Mouse (Mus musculus) ES-E14 (cell line): ENCODE measurements around the gene Pbld2. TPM values are rescaled to one million over a fixed set of nuclear protein-coding genes. Genes with fewer than 3 reads are reported as not detected.

Experiments used
- DNase-seq: peaks from one replicate; pipeline ENCODE4 v3.0.0-alpha.2; 2013; ENCODE audit warnings: low read depth, low spot score
- H3K27ac ChIP-seq: 2 replicates; pipeline ENCODE4 v1.5.1; 2012; ENCODE audit warnings: low read depth, mild to moderate bottlenecking, low read length, moderate library complexity, mixed read lengths; ENCODE audit not compliant: poor library complexity, insufficient read depth, severe bottlenecking
- H3K36me3 ChIP-seq: 2 replicates; pipeline ENCODE4 v1.6.1; 2012; ENCODE audit warnings: mild to moderate bottlenecking, low read length, moderate library complexity, mixed read lengths; ENCODE audit not compliant: control insufficient read depth, poor library complexity, insufficient read depth, severe bottlenecking
- H3K4me1 ChIP-seq, 2 experiments: fragments of 150-350 bp in 1 of 2; sonication (generic) in 1 of 2; 2 replicates each; pipeline ENCODE4 v1.6.1; 2012; ENCODE audit warnings: low read length in 2 of 2, mild to moderate bottlenecking in 1 of 2, mixed read lengths in 1 of 2; ENCODE audit not compliant: control insufficient read depth in 2 of 2, insufficient read depth in 2 of 2, poor library complexity in 1 of 2
- H3K4me3 ChIP-seq, 2 experiments: fragments of 150-350 bp in 1 of 2; sonication (generic) in 1 of 2; 2 replicates each; pipeline ENCODE4 v1.5.1; 2012; ENCODE audit warnings: low read length in 2 of 2, low read depth in 1 of 2, mild to moderate bottlenecking in 1 of 2, mixed read lengths in 1 of 2; ENCODE audit not compliant: insufficient read depth in 1 of 2, poor library complexity in 1 of 2, severe bottlenecking in 1 of 2
- H3K9ac ChIP-seq: 2 replicates; pipeline ENCODE4 v1.6.1; 2012; ENCODE audit warnings: low read depth, mild to moderate bottlenecking, low read length, mixed read lengths; ENCODE audit not compliant: poor library complexity, insufficient read depth, severe bottlenecking
- H3K9me3 ChIP-seq: fragments of 150-350 bp; sonication (generic); 2 replicates; pipeline ENCODE4 v1.6.1; 2012; ENCODE audit warnings: low read depth, mild to moderate bottlenecking, low read length; ENCODE audit not compliant: control insufficient read depth, insufficient read depth
- CHD2 ChIP-seq: IDR thresholded peaks from 2 replicates; pipeline ENCODE4 v1.6.1; 2014; ENCODE audit warnings: mild to moderate bottlenecking, low read depth, low read length, inconsistent platforms
- HCFC1 ChIP-seq: IDR thresholded peaks from 2 replicates; pipeline ENCODE4 v1.6.1; 2012; ENCODE audit warnings: low read length, inconsistent platforms, borderline replicate concordance; ENCODE audit not compliant: insufficient read depth
- MAFK ChIP-seq: IDR thresholded peaks from 2 replicates; pipeline ENCODE4 v1.6.1; 2014; ENCODE audit warnings: mild to moderate bottlenecking, low read depth, low read length, inconsistent platforms; ENCODE audit not compliant: insufficient read depth
- ZC3H11A ChIP-seq: IDR thresholded peaks from 2 replicates; pipeline ENCODE4 v1.6.1; 2012; ENCODE audit warnings: low read depth, mild to moderate bottlenecking, inconsistent platforms, low read length, borderline replicate concordance
- ZNF384 ChIP-seq: IDR thresholded peaks from 2 replicates; pipeline ENCODE4 v1.6.1; 2012; ENCODE audit warnings: low read depth, low read length, inconsistent platforms
- in situ Hi-C, 2 experiments: fragments of 600-800 bp; cut with MboI; formaldehyde crosslinking; loops; one replicate each; pipeline ENCODE4 v1.15.1; 2025; ENCODE audit warnings: low sequenced_read_pairs in 2 of 2, inconsistent platforms in 1 of 2; ENCODE audit not compliant: unreplicated experiment in 2 of 2
- total RNA-seq: library from RNA; depleted of rRNA; stranded (reverse); fragments of 300-350 nt; gene quantifications from 2 replicates; pipeline ENCODE4 v1.2.3, GENCODE M21; 2012

Gene Pbld2
- total RNA-seq, 1 experiment: 0.58 TPM

DNA sequence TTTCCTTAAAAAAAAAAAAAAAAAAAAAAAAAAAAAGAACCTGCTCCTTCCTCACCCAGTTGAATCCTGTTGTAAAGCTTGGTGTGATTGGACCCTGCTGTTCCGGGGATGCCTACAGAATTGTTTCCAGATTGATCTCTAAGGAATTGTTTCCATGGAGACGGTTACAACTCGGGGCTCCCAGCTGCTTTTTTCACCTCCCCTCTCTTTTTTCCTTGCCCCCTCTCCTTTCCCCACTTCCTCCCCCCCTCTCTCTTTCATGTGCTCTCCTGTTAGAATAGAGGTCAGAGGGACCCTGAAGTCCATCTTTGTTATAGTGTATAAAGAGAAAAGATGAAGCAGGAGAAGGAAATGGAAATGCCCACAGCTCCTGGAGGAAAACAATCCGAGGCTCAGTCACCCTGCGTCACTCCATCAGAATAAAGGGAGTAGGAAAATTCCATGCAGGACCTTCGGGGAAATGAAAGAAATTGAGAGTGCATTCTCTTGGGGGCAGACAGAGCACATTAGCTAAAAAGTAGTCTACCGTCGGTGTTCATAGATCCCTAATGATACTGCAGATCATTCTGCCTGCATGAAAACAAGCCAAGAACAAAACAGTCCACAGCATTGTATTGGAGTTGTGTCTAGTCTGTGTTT is 2.2 kb downstream of the Pbld2 start:
- no peak for DNase-seq
- H3K36me3 ChIP-seq: no peaks in the 10 kb centered on the region
- H3K27ac ChIP-seq: no peak overlapping the region
- H3K4me1 ChIP-seq: peaks cover 3 to 4% of the 10 kb centered on the region in 2 experiments; a peak in 3 of 4 replicates
- H3K4me3 ChIP-seq: no peak overlapping the region
- H3K9me3 ChIP-seq: no peaks in the 10 kb centered on the region
- no peak for TF ChIP-seq HCFC1
- TF ChIP-seq ZNF384: no peak; the same call in 1 of the 2 replicates
- TF ChIP-seq ZC3H11A: no peak
- no peak for TF ChIP-seq MAFK
- TF ChIP-seq CHD2: no peak
- in situ Hi-C loops: no loop called here
- no peak overlapping the region for H3K9ac ChIP-seq

DNA sequence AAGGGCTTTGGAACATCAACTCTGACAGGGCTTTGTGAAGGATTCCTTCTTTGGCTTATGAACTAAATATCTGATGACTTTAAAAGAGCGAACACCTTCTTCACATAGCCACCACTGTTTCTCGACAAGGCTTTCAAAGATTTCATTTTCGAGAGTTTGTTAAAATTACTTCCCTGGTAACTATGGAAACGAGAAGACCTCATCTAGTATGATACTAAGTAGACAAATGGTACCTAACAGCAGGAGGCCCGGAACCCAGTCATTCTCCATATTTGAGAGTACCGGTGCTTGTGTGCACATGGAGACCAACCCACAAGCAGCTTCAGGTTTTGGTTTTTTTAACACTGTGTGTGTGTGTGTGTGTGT is 2.7 kb downstream of the Pbld2 start:
- Histone ChIP-seq H3K4me1 (peaks cover 3 to 4% of the 10 kb centered on the region in 2 experiments; a peak in 2 of 4 replicates), H3K9me3 (no peaks in the 10 kb centered on the region), H3K9ac (no peak overlapping the region), H3K27ac (no peak overlapping the region), H3K4me3 (no peak overlapping the region), H3K36me3 (no peaks in the 10 kb centered on the region)
- in situ Hi-C loops: no loop called here
- TF ChIP-seq ZC3H11A (no peak), MAFK (no peak), HCFC1 (no peak), CHD2 (no peak), ZNF384 (no peak)
- no peak for DNase-seq

DNA sequence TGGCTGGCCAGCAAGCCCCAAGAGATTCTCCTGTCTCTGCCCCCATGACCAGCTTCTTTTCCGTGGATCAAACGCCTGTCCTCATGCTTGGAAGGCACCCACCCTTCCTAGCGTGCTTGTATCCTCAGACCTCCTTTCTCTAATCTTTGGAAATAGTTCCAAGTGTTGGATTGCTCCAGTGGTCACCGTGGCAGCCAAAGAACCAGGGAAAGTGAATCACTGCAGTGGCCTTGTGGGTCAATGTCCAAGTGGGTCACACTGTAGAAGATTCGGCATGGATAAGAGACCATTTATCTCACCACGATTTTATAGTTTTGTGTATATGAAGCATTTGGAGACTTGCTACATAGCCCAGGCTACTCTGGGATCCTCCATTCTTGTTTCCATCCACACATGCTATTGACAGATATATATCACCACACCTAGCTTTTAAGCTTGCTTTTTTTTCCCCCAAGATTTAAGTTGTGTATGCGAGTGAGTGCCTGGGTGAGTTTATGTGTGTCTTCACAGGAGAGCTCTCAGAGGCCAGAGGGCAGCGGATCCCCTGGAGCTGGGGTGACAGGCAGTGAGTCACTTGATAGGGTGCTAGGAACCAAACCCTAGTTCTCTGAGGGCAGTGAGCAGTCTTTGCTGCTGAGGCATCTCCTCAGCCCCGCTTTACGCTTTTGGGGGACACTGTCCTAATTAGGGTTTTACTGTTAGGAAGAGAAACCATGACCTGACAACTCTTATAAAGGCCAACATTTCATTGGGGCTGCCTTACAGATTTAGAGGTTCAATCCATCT is 3.5 kb downstream of the Pbld2 start:
- in situ Hi-C loops: no loop called here
- H3K9ac ChIP-seq: no peak overlapping the region
- no peak overlapping the region for H3K4me3 ChIP-seq
- H3K36me3 ChIP-seq: no peaks in the 10 kb centered on the region
- TF ChIP-seq CHD2: no peak
- no peak for TF ChIP-seq ZC3H11A
- TF ChIP-seq HCFC1: no peak
- no peak for TF ChIP-seq ZNF384
- TF ChIP-seq MAFK: no peak
- DNase-seq: no peak
- peaks cover 2 to 4% of the 10 kb centered on the region in 2 experiments; a peak in 1 of 4 replicates for H3K4me1 ChIP-seq
- no peak overlapping the region for H3K27ac ChIP-seq
- no peaks in the 10 kb centered on the region for H3K9me3 ChIP-seq

DNA sequence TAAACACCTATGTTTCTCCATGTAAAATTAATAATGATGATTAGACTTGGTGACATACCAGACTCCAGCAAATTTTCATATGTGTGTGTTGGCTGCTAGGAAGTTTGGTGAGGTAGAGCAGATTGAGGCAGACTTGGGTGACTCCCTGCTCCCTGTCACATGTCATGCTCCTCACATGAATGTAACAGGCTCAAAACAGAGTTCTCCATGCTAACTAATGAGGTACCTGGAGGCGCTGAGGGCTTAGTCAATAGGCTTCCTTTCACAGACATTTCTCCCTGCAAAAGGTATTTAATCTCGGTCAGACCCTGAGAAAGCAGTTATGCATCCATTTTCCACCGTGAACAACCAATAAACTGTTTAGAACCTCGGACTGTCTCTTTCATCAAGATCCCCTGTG is 4.3 kb downstream of the Pbld2 start:
- Histone ChIP-seq H3K4me3 (no peak overlapping the region), H3K9me3 (no peaks in the 10 kb centered on the region), H3K4me1 (peaks cover 2 to 4% of the 10 kb centered on the region in 2 experiments; a peak in 1 of 4 replicates), H3K36me3 (no peaks in the 10 kb centered on the region), H3K27ac (no peak overlapping the region), H3K9ac (no peak overlapping the region)
- in situ Hi-C loops: no loop called here
- TF ChIP-seq HCFC1: no peak
- TF ChIP-seq CHD2: no peak
- no peak for TF ChIP-seq MAFK
- TF ChIP-seq ZNF384: no peak
- no peak for TF ChIP-seq ZC3H11A
- DNase-seq: no peak
